Mouse (Mus musculus): Measurements from ENCODE around the gene Olfml2a. TPM values are rescaled to one million over a fixed set of nuclear protein-coding genes. Genes with fewer than 3 reads are reported as not detected.

Gene Olfml2a
- polyA plus RNA-seq (2017; shearing (Covaris generic)) = 0.08 TPM

DNA sequence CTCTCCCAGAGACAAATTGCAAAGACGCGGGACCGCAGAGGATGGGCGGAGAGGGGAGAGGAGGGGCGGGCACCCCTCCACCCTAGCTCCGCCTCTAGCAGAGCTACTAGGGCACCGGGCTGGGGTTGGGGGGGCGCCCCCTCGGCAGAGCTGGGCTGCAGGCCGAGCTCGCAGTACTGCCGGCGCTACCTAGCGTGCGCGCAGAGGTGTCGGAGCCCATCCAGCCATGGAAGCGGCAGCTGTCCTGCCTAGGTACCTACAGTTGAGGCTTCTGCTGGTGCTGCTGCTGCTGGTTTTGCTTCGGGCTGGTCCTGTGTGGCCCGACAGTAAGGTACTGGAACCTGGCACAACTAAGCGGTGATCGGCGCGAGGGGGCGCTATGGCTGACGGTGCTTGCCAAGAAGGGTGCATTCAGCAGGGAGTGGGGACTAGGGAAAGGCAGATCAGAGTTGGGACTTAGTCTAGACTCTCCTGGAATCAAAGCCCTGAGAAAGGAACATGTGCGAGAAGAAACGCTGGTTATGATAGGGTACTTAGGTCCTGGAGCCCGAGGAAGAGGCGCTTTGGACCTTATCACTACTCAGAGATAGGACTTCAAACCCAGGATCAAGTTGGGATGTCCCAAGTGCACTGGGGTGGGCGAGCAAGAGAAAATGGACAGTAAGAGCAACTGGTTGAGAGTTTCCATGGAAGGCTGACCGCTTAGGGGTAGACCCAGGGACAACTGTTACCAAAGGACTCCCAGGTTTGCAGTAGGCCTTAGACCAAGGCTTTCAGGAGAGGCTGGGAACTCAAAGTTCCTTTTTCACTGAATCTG, at the start of gene Olfml2a:
Gene Olfml2a (plus strand): TSS at position 128 of the 817 bp plus-strand sequence.

DNA sequence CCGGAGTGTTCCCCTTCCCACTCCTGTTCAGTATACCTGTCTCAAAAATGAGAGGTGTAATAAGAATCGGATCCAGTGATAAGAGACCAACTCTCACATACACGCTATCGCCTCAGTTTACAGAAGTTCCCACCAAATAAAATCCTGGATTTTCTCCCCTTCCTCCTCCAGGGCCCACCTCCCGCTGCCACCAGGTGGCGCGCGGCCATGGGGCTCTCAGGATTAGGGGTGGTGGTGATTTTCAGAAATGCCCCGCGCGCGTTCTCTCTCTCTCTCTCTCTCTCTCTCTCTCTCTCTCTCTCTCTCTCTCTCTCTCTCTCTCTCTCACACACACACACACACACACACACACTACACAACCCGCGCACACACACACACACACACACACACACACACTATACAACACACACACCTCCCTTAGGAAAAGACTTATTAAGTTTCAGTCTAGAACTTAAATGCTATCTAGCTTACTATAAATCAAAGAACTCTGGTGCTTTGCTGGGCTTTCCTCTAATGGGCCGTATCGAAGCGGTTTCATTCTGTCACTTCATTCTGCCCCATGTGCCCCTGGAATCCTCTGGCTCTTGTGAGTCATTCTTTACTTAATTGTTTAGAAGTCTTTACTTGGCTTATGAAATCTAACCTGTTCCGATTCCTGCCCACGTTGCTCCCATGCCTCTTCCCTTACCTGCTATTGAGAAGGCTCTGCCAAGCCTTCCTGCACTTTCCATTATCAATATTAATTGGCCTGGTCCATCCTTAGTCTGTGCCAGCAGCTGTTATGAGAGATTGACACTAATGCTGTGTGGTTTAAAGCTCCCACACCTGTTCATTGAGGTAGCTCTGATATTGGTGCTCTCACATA, 4.4 kb upstream of the Olfml2a start, which contains the start of gene Nr6a1:
Gene Nr6a1 (minus strand): TSS at position 574 of the 865 bp plus-strand sequence.

DNA sequence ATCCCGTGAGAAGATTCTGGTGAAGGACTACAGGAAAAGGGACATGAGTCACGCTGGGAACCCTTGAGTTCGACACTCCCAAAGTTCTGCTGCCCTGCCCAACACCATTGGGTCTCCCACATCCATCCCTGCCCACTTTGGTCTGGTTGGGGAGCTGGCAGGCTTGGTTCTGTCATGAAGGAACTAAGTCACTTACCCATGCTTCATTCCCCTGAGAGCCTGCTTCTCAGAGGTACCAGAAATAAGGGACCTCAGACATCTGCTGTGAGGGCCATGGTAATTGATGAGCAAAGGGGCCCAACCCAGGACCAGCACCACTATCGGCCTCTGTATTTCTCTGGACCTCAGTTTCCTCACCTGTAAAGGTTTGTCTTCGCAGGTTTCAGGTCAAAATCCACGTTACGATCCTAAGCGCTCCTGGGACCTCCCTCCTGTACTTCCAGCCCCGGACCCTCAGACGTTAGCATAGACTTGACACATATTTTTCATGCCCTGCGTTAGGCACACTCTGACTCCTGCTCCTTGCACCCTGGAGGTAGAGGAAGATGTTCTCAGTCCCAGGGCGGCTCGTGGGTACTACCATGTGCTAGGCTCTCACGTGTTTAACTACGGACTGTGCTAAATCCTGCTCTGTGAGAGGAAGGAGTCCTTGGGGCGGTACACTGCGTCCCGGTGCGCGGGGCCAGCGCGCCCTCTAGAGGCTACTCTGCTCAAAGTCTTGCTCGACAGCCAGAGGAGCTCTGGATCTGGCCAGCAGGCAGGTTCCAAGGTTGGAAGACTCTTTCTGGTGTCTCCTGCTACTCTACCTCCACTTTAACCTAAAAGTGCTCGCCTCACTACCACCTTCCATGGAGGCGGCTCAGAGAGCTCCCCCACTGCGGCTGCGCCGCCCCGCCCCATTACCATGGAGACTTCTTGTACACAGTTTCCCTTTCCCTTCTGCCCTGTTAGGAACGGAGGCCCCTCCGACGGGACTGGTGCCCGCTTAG, 65.9 kb downstream of the Olfml2a start, which contains the start of gene Wdr38:
Gene Wdr38 (plus strand): TSS at position 91 of the 989 bp plus-strand sequence.

DNA sequence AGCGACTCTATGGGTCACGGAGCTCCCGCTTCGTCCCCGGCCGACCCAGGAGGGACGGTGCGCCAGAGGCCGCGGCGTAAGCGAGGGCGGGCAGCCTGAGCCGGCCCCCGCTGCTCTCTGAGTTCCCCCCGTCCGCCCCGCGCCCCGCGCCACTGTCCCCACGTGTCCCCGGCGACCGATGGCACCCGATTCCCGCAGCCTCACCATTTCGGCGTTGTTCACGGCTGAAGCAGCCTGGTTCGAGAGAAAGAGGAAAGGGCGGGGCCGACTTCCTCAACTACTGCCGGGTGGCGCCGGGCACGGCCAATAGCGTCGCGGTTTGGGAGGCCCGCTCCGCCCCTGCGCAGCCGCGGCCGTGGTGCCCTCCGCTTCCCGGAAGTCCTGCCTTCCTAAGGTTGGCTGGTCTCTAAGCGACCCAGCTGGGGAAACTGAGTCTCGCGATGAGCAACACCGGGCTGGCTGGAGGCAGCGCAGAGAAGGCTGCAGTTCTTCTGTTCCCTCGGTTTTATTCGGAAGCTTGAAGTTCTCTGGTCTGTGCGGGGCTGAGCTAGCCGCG, 73.2 kb downstream of the Olfml2a start, which contains the start of gene Arpc5l:
Gene Arpc5l (plus strand): TSS at position 469 of the 556 bp plus-strand sequence.

DNA sequence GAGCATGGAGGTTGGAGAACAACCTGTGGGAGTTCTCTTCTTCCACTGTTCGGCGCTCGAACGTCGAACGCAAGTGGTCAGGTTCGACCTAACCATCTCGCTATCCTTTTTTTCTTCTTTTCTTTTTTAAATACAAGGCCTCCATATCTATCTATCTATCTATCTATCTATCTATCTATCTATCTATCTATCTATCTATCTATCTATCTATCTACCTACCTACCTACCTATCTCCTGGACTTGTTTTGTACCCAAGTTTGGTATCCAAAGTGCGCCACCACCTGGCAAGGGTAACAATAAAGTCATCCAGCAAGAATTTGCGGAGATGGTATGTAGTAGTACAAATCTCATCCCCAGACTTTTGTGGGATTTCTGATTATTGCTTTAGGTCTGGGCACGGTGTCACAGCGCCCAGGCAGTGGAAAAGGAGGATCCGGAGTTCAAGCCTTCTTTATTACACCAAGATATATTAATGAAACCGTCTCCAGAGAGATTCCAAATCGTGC, 73.8 kb downstream of the Olfml2a start, which contains the start of gene Rpl35:
Gene Rpl35 (minus strand): TSS at position 51 of the 506 bp plus-strand sequence.

Other genes starting within 250 kb of the Olfml2a start
- 0.06 TPM for gene Nr5a1, start 217.4 kb upstream of the Olfml2a start, polyA plus RNA-seq (2017; shearing (Covaris generic))
- gene Nr6a1, start 4.3 kb upstream of the Olfml2a start, polyA plus RNA-seq (2017; shearing (Covaris generic)) = 0.91 TPM
- 1.2 TPM for gene Wdr38, start 65.5 kb downstream of the Olfml2a start, polyA plus RNA-seq (2017; shearing (Covaris generic))
- 192 TPM for gene Arpc5l, start 73.4 kb downstream of the Olfml2a start, polyA plus RNA-seq (2017; shearing (Covaris generic))
- gene Rpl35, start 73.6 kb downstream of the Olfml2a start, polyA plus RNA-seq (2017; shearing (Covaris generic)) = 481 TPM
- gene Golga1, start 133.6 kb downstream of the Olfml2a start, polyA plus RNA-seq (2017; shearing (Covaris generic)) = 38.7 TPM